Mouse (Mus musculus) adrenal gland, postnatal 10 days (tissue): Measurements from ENCODE around the gene 2010111I01Rik. TPM values are rescaled to one million over a fixed set of nuclear protein-coding genes. Genes with fewer than 3 reads are reported as not detected.
"Not testable (repeated sequence)": the region's sequence is repeated elsewhere in the genome, so short reads cannot be mapped to it uniquely, and the experiment has no call there.

Source experiments
- DNase-seq: peaks from one replicate; pipeline ENCODE4 v3.0.0; 2021; ENCODE audit warnings: mixed read lengths
- long read RNA-seq, 2 experiments: library from polyadenylated mRNA; stranded (forward); transcript quantifications; one replicate each; pipeline ENCODE4 v2.0.0; 2021
- total RNA-seq, 2 experiments: library from RNA; stranded (reverse); gene quantifications; 2 replicates each; pipeline ENCODE4 v1.2.3; 2021

2010111I01Rik gene
- 10 to 100 TPM; 57.3 to 99.7 TPM for total RNA-seq
- long read RNA-seq, experiment 1, transcript 2010111I01Rik-224 (6 exons, 1,055 nt), result major isoform, 16 of 43 reads
- long read RNA-seq, experiment 1, partial matches to known transcripts, result 12 of 43 reads
- long read RNA-seq, experiment 1, other reads (novel, unspliced or antisense), result 10 of 43 reads
- long read RNA-seq, experiment 2, partial matches to known transcripts, result 11 of 24 reads
- long read RNA-seq, experiment 2, other reads (novel, unspliced or antisense), result 5 of 24 reads

DNA sequence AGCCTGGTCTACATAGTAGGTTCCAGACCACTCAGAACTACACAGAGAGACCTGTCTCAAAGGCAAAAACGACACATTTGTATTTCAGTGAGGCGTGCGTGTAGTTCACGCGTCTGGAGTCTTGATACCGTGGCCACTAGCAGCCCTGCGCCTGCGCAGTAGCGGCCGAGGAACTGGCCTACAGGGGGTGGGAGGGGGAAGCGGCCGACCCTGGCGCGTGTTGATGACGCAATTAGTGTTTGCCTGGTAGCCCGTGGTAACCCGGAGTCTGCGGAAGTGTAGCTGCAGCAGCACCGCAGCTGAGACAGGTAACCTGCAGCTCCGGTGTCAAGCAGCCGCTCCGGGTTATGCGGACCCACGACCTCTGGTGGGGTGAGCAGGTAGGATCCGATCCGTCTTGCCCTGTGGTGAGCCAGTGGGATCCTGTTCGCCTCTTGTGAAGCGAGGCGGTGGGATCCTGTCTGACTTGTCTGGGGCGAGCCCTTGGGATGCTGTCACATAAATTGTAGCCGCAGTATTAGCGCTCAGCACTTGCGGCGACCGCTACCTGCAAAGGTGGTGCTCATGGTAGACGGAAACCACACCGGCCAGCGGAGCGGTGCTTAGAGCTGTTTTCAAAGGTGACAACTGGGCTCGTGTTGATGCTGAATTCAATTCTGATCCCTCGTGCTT, at the start of gene 2010111I01Rik:
Gene 2010111I01Rik, plus strand, starts transcription at position 254 of the 672 bp plus-strand sequence.
- DNase-seq, result peak; percentile 99

DNA sequence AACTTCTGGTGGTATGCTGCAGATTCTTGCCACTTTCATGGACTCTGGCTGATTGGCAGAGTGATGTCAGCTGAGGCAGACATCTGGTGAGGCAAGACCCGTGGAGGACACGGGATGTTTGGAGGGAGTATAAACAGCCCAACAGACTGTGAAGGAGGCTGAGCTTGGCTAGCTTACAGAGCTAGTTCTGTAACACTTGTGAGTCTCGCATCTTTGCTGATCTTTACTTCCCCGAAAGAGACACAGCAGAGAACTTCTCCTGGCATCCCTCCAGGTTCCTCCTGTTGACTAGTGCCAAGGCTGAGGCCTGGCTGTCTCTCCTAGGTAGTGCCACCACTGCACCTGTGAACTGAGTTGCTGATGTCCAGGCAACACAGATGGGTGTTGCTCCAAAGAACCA, 48.0 kb upstream of the 2010111I01Rik start:
- DNase-seq, result peak; percentile 14

DNA sequence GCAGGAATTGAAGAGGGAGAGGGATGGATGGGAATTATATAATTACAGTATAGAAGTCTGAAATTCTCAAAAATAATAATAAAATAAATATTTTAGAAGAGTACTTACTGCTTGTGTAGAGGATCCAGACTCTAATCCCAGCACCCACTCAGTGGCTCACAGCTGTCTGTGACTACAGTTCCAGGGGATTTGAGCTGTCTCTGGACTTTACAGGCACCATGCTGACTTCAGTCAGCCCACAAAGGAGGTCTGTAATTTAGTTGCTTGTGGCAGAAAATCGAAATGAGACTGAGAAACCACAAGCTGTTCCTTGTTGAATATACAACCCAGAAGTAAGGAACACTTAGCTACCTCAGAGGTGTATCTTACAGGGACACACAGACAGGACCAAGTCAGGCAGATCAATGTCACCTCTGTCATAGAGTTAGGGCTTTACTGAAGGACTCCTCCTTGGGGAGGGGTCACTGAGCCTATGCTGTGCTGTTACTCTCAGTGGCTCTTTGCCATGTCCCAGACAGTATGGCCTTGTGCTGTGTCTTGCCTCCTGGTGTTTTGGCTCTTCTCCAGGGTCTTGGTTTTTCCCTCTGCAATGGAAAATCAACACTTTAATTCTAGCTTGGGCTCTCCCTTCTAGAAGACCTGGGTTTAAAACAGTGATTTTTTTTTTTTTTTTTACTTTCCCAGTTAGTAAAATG, 47.1 kb upstream of the 2010111I01Rik start:
- peak; percentile 54 for DNase-seq

DNA sequence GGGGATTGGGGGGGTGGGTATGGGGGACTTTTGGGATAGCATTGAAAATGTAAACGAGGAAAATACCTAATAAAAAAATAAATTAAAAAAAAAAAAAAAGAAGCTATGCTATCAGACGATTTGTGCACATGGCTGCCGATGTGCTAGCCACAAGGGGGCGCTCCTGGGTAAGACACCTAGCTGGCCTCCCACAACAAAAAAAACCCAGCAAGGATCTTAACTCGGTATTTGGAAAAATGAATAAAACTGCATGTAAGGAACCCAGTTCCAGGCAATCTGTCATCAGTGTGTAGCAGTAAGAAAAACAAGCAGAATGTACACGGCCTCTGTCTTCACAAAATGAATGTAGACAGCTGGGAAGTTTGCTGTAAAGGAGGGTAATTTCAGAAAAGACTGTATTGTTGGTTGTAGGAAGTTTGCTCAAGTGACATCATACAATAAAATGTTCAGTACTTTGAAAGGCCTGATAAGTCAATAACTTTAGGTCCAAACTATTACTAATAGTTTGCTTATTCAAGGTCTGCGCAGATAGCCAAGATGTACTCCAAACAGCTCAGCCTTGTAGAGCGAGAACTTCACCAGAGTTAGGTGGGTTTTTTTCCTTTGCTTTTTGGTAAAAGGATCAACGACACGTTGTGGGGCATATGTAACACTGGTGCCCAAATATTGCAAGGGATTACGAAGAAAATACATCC, 44.9 kb upstream of the 2010111I01Rik start:
- DNase-seq, result peak; percentile 89

DNA sequence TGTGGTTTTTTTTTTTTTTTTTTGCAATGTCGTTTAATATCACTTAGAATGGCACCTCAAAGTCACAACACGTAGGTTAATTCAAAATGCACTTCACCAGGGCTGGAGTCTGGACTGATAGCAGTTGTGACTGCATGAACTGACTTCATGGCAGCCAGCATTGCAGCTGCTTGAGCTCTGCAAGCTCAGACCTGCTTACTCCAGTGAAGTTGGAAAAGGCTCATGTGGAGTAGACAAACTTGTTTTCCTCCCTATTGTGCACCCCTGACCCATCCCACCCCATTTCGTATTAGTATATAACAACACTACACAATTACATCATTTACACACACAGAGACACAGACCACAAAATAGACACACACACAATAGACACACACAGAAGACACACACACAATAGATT, 42.0 kb upstream of the 2010111I01Rik start:
- no peak for DNase-seq

DNA sequence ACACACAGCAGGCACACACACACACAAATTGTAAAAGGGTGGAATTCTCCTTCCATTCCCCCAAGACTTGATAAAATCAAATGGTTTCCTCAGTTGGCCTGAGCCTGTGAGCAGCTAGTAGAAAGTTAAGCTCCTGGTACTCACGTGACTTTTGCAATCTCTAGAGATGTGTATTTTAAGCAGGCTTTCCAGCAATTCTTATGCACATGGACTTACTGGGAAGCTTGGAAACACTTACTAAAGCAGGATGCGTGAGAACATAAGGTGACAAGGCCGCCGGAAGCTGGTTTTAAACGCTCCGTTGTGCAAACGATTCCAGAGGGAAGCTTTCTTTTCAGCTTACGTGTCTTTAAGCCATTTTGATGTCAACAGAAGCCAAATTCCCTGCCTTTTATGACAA, 41.5 kb upstream of the 2010111I01Rik start:
- no peak for DNase-seq

DNA sequence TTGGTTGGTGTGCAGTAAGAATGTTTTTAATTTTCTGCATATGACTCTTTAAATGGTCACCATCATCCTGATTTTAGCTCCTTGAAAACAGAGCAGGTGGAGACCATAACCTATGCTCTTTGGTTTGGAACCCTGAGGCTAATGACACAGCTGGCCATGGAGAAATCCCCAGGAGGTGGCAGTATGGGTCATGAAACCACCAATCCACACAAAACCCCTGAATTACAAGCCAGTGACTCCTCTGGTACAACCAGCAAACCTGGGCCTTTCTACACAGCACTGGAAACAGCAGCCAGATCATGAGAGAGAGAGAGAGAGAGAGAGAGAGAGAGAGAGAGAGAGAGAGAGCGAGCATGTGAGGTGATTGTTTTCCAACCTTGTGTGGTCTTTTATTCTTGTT, 38.2 kb upstream of the 2010111I01Rik start:
- DNase-seq, result peak; percentile 73

DNA sequence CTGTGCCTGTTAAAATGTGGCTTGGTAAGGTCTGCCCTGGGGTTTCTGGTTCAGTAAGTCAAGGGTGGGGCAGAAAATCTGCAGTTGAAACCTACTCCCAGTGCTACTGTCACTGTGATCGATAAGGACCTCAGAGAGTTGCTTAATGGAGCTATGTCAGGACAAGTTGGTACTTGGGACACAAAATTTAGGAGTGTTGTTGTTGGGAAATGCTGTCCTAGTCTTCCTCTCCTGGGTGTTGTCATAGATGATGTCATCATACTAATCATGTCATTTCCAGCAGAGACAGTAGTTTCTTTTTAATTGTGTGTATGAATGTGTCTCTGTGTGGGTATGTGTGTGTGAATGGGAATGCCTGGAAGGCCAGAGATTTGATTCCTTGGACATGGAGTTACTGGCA, 37.2 kb upstream of the 2010111I01Rik start:
- no peak for DNase-seq

DNA sequence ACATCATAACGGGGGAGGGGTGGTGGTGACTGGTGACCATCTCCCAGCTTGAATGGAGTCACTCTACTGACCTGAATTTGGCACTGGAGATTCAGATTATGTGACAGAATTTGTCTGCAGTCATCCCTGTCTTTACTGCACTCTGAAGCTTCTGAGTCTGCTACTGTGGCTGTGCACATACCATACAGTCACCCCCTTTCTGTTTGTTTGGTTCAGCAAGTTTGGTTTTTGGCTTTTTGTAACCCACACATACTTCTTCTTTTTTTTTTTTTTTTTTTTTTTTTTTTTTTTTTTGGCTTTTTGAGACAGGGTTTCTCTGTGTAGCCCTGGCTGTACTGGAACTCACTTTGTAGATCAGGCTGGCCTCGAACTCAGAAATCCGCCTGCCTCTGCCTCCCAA, 35.5 kb upstream of the 2010111I01Rik start:
- DNase-seq, result not testable (repeated sequence)

DNA sequence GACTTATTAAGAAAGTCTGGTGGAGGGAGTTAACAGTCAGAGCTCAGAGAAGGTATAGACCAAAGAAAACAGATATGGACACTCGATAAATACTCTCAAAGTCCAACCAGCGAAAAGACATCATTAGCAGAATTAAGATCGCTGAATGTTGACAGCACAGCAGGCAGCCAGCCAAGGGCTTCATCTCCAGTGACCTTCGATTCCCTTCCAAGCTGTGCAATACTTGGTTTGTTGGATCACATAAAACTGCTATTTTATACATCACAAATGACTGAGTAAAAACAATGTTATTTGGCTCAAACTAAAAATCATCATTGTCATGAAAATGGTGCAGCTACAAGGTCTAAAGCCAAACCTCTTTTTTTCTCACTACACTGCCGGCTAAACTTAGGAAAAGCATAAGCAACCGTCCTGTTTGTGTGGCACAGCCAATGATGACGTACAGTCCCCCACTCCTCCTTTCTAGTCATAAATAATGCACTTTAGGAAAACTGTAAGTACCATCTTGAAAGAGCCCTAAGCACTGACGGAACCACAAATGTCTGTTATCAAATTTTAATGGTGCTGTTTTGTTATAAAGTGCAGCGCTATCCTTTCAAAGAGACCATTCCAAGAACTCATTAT, 34.8 kb upstream of the 2010111I01Rik start:
- DNase-seq, result peak; percentile 75

DNA sequence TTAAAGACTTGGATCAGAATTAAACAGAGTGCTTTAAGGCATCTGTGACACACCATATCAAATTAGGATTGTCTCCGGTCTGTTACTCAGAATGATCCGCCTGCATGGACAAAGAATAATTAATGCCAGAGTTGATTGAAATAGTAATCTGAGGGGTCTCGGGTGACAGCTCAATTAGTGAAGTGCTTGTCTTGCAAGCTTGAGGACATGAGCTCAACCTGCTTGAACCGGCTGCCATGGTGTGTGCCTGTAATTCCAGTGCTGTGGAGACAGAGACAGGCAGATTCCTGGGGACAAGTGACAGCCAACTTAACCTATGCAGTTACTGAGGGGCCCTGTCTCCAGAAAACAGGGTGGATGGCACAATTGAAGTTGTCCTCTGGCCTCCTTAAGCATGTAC, 32.2 kb upstream of the 2010111I01Rik start:
- DNase-seq, result no peak

DNA sequence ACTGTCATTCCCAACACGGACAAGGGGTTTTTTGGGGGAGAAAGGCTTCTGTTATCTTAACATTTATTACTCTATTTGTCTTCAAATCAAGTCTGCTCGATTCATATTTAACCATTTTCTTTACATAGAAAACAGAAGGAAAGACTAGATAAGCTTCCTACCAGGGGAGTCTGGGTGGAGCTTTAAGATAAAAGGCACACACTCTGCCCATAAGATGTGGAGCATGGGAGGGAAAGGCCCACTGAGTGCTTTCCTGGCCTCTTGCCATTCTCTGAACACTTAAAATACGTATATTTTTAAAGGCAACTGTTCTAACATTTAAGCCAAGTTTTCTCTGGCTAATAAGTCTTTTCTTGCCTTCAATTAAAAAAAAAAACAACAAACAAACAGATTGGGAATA, 25.3 kb upstream of the 2010111I01Rik start:
- no peak for DNase-seq

DNA sequence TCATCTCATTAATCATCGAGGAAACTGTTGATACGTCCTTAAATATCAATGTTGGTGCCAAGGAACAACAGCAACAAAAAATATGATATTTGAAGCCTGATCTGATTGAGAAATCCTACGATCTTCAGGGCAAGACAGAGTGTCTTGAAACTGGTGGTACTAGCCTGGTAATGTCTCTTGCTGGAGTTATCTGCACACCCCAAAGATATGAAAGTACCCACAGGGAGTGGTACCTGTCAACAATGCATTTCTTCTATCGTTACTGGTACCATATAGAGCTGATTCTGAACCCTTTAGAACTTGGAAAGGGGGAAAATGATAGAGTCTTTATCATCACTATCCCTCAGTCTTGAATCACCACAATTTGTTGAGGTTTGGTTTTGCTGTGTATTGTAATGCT, 24.9 kb upstream of the 2010111I01Rik start:
- no peak for DNase-seq

DNA sequence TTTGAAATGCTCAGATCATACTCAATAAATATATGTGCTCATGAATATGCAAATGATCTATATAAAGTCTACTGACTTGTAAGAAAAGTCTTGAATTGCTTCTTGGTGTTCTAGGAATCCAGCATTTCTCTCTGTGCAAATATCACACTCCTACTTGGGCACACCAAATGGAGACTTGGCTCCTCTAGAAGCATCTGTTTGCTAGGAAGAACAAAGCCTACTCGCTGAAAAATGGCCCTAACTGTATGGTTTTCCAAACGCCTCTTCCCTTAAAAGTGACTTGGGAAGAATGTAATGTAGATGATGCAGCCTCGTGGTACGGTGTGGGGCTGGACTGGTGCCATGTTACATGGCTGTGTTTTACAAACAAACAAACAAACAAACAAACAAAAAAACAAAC, 24.0 kb upstream of the 2010111I01Rik start:
- no peak for DNase-seq

DNA sequence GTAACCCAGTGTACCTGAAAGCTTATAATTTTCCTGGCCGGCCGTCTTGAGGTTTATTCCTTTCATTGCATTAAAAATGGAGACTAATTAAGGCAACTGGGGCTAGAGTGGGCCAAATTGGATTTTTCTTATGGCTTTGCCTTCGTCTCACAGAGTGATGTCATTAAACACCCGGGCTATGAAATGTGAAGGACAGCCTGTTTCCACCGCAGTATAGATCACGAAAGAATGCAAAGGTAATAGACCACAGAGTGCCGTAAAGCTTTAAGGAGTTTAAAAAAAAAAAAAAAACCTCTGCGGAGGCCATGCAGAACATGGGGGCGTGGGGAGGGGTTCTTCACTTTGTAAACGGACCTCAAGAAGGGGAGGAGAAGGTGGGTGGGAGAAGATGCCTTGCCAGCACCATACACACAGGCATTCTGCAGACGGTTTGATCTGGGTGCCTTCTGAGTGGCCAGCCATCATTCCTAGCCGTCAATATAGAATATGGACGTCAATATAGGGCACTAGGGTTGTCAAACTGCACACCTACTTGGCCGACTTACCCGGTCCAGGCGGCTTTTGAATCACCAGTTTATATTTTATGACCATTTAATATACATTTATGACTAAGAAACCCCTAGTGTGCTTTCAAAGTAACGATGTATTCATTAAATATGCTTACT, 23.2 kb upstream of the 2010111I01Rik start:
- no peak for DNase-seq

DNA sequence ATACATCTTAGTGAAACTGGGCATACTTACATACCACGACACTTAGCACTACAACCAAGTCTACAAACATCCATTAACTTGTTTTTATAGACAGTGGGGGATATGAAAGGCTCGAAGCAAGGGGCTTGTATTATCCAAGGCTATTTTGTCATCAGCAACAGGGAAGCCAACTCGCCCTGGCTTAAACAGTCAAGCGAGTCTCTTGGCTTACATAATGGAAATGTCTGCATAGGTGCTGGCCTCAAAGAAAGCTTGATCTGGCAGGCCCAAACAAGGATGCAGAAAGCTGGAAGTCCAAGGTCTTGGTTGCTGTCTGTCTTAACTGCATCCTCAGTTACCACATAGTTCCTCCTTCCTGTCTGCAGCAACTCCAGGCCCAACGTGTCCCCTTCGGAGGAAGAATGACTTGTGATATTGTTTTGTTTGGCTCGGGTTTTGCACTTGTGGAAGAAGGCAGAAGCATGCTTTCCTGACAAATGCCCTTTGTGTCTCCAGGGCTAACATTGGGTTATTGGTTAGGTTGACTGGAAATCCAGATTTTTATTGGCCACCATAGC, 21.3 kb upstream of the 2010111I01Rik start:
- DNase-seq, result no peak

DNA sequence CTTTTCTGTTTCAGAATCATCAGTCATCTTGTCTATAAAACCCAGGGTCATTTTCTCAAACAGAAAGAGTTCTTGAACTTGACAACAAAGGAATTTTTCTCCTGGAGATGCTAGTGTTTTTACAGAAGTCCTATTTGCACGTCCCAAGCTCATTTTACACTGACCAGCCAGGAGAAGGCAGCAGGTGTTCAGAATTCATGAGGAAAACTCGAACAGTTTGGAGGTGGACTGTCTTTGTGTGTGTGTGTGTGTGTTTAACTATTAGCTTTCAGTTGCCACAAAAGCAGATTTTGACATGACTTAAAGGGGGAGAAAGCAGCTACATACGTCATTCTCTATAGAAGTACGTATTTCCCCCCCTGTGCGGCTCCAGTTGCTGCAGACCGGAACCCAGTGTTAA, 20.6 kb upstream of the 2010111I01Rik start:
- no peak for DNase-seq

DNA sequence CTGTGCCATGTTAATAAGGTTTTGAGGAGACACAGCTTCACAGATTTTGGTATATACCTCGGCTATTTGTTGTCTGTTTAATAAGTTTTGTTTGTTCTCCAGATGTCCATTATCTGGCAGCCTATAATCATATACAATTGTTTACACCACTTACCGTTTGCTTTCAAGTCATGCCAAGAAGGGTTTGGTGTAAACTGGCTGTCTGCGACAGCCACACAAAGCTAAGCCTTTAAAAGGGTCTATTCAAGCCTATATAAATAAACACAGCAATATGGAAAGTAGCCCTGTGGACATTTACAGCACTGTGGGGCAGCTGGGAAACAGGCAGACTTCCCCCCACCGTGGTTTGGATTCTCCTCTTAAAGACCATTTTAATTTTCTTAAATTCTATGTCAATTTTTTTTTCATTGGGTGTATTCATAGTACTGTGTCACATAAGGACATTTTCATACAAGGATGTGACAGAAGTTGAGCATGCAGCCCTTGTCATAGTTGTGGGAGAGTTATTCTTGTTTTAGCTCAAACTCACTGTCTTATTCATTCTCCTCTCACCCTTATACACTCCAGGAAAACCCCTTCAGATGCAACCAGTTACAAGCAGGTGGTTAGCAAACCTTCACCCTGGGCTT, 15.0 kb upstream of the 2010111I01Rik start:
- no peak for DNase-seq

DNA sequence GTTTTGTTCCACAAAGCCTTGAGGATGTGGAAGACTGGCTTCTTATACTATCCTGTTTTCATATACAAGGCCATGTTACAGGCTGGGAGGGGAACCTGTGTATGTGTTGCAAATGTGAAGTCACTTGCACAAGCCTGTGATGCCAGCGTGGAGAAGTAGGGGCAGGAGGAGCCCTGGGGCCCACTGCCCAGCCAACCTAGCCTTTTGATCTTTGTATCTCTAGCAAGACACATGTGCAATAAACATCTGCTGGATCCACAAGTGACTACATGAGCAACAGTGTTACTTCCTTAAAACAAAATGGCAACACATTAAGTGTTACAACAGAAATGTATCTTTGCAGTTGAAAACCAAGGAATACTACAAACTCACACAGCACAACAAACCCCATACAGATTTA, 13.1 kb upstream of the 2010111I01Rik start:
- DNase-seq, result no peak

DNA sequence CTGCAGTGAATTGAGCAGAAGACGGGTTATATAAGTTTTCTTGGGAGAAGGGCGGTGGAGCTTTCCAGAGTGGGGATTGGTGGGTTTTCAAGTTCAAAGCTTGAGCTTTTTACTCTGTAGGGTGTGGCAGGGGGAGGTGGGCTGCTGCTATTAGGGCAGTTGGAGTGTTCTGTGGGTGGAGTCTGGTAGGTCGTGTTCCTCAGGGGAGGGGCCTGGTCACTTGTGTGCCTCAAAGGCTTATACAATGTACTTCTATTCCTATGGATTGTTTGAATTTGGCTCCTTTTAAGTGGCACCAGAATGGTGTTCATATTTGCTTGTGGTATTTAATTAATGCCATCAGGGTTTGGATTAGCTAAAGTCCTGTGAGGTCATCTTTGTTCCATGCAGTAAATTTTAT, 12.6 kb upstream of the 2010111I01Rik start:
- DNase-seq, result no peak

DNA sequence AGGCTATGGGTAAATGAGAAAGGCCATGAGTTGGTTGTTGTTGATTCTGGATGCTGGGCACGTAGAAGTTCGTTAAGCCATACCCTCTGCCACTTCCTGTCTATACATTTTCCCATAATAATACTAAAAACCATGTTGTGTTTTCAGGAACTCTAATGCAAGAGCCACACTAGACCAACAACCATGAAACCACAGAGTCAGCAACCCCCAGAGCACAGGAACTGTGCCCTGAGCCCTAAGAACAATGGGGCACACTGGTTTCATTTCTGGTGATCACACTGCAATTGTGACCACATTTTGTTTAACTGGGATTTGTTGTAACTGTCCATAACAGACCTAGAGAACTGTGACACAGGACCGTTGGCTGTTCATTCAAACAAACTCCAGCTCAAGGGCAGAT, 12.1 kb upstream of the 2010111I01Rik start:
- DNase-seq, result no peak
